Mouse (Mus musculus): ENCODE results near the gene Tmem29.
"Not testable (repeated sequence)": the region's sequence is repeated elsewhere in the genome, so short reads cannot be mapped to it uniquely, and the experiment has no call there.

The Tmem29 gene

GRCm38 (mm10) chrX:150458766-150459350, at the start of gene Tmem29:
Tmem29 (minus strand) TSS chrX:150459154.
- in situ Hi-C loops (cut with MboI), result no loop called here

GRCm38 (mm10) chrX:150508696-150509095, 49.7 kb upstream of the Tmem29 start:
- in situ Hi-C loops (cut with MboI), result no loop called here

GRCm38 (mm10) chrX:150487811-150488210, 28.9 kb upstream of the Tmem29 start:
- in situ Hi-C loops (cut with MboI), result not testable (repeated sequence)

- in situ Hi-C loops (cut with MboI), result not testable (repeated sequence)
Measured at GRCm38 (mm10) chrX:150486314-150487030, 27.5 kb upstream of the Tmem29 start.

- in situ Hi-C loops (cut with MboI), result no loop called here
Measured at GRCm38 (mm10) chrX:150477854-150478780, 19.2 kb upstream of the Tmem29 start.

- in situ Hi-C loops (cut with MboI), result no loop called here
Measured at GRCm38 (mm10) chrX:150471416-150471815, 12.5 kb upstream of the Tmem29 start.

GRCm38 (mm10) chrX:150468266-150468665, 9.3 kb upstream of the Tmem29 start:
- in situ Hi-C loops (cut with MboI), result no loop called here

- in situ Hi-C loops (cut with MboI), result not testable (repeated sequence)
Measured at GRCm38 (mm10) chrX:150466817-150467216, 7.9 kb upstream of the Tmem29 start.

GRCm38 (mm10) chrX:150460143-150460542, 1.2 kb upstream of the Tmem29 start:
- in situ Hi-C loops (cut with MboI), result no loop called here

- in situ Hi-C loops (cut with MboI), result no loop called here
Measured at GRCm38 (mm10) chrX:150459411-150459927, 515 bp upstream of the Tmem29 start.

GRCm38 (mm10) chrX:150458136-150458535, 818 bp downstream of the Tmem29 start:
- in situ Hi-C loops (cut with MboI), result no loop called here

GRCm38 (mm10) chrX:150440505-150441338, 18.2 kb downstream of the Tmem29 start:
- in situ Hi-C loops (cut with MboI), result no loop called here

- in situ Hi-C loops (cut with MboI), result no loop called here
Measured at GRCm38 (mm10) chrX:150436373-150436772, 22.6 kb downstream of the Tmem29 start.

- in situ Hi-C loops (cut with MboI), result no loop called here
Measured at GRCm38 (mm10) chrX:150435367-150435766, 23.6 kb downstream of the Tmem29 start.

- in situ Hi-C loops (cut with MboI), result no loop called here
Measured at GRCm38 (mm10) chrX:150413505-150413904, 45.4 kb downstream of the Tmem29 start.
